Mouse (Mus musculus) spleen, adult 2 months (tissue): ENCODE results near the gene Chn2. TPM values are rescaled to one million over a fixed set of nuclear protein-coding genes. Genes with fewer than 3 reads are reported as not detected.
A peak's percentile ranks its signal among the peaks of the same experiment; 100 is the strongest.

Source experiments
- DNase-seq, 2 experiments: peaks; one replicate each; pipeline versions ENCODE4 v3.0.0 to v3.0.0-alpha.2; 2012 to 2021; ENCODE audit warnings: low spot score in 2 of 2, low read depth in 1 of 2
- H3K27ac ChIP-seq: fragments of 200-500 bp; 2 replicates; pipeline ENCODE4 v1.5.1; 2012; ENCODE audit warnings: low read length, inconsistent platforms; ENCODE audit not compliant: insufficient read depth
- H3K27me3 ChIP-seq: fragments of 200-500 bp; 2 replicates; pipeline ENCODE4 v1.6.1; 2012; ENCODE audit warnings: mild to moderate bottlenecking, moderate library complexity, low read length, inconsistent platforms; ENCODE audit not compliant: control insufficient read depth, insufficient read depth
- H3K36me3 ChIP-seq: fragments of 200-500 bp; 2 replicates; pipeline ENCODE4 v1.6.1; 2012; ENCODE audit warnings: mild to moderate bottlenecking, low read length, inconsistent platforms; ENCODE audit not compliant: control insufficient read depth, insufficient read depth
- H3K4me1 ChIP-seq: fragments of 200-500 bp; 2 replicates; pipeline ENCODE4 v1.6.1; 2011; ENCODE audit warnings: inconsistent platforms; ENCODE audit not compliant: control insufficient read depth, insufficient read depth, insufficient read length
- H3K4me3 ChIP-seq: fragments of 200-500 bp; 2 replicates; pipeline ENCODE4 v1.5.1; 2011; ENCODE audit warnings: mild to moderate bottlenecking, inconsistent platforms; ENCODE audit not compliant: insufficient read depth, insufficient read length; ENCODE audit errors: extremely low read depth
- CTCF ChIP-seq: fragments of 200-500 bp; IDR thresholded peaks from 2 replicates; pipeline ENCODE4 v1.5.1; 2011; ENCODE audit warnings: mild to moderate bottlenecking, inconsistent platforms; ENCODE audit not compliant: insufficient read depth, insufficient read length, insufficient replicate concordance; ENCODE audit errors: extremely low read depth
- POLR2A ChIP-seq: fragments of 200-500 bp; IDR thresholded peaks from 2 replicates; pipeline ENCODE4 v1.6.1; 2011; ENCODE audit warnings: low read depth, low read length, inconsistent platforms
- WGBS: fragments of 180-500 bp; shearing (Covaris S2); methylation state at CpG from one replicate; pipeline ENCODE4 v1.1.7; 2018; 5-methylcytosine and 5-hydroxymethylcytosine counted together
- polyA plus RNA-seq: library from polyadenylated mRNA; depleted of rRNA; stranded (reverse); fragments of >200 nt; gene quantifications from 2 replicates; pipeline ENCODE4 v1.2.3, GENCODE M21; 2012

Gene Chn2
- polyA plus RNA-seq, 1 experiment = 8.4 TPM

- no peak overlapping the region for H3K4me3 ChIP-seq
- no peaks in the 10 kb centered on the region for H3K27me3 ChIP-seq
- H3K4me1 ChIP-seq = peaks cover 21% of the 10 kb centered on the region
- no peaks in the 10 kb centered on the region for H3K36me3 ChIP-seq
- DNase-seq = no peak
- 39% methylated on average over 11 of the region's 11 CpGs for WGBS
- peak overlapping the region; percentile 82 for H3K27ac ChIP-seq
- TF ChIP-seq CTCF (no peak), POLR2A (no peak)
These were observed 103.7 kb downstream of the Chn2 start for GRCm38 (mm10) chr6:54142848-54143651.

DNA sequence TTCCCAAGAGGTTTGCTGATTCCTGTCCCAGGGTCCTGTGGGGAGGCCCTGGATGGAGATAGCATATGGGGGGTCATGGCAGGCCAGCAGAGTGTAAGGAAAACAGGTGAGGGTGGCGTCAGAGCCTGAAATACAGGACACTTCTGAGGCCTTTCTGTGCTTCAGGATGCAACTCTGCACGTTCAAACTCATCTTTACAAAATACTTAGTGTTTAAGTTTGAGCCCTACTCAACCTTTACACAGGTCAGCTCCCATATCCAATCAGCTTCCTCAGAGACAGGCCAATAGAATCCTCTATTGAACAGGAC is 104.3 kb downstream of the Chn2 start:
- Histone ChIP-seq H3K4me3 (no peak overlapping the region), H3K4me1 (peaks cover 21% of the 10 kb centered on the region)
- WGBS = 51% methylated on average over 2 of the region's 2 CpGs

GRCm38 (mm10) chr6:54148844-54149526 is 109.6 kb downstream of the Chn2 start:
- Histone ChIP-seq H3K36me3 (no peaks in the 10 kb centered on the region), H3K4me1 (peaks cover 12% of the 10 kb centered on the region), H3K27ac (no peak overlapping the region), H3K4me3 (no peak overlapping the region), H3K27me3 (no peaks in the 10 kb centered on the region)
- WGBS = 78% methylated on average over 6 of the region's 6 CpGs
- DNase-seq = no peak
- TF ChIP-seq CTCF (no peak), POLR2A (no peak)

More for the DNA sequence above, 104.3 kb downstream of the Chn2 start:
- no peak for DNase-seq
- H3K27ac ChIP-seq = peak overlapping the region; percentile 82
- no peaks in the 10 kb centered on the region for H3K36me3 ChIP-seq
- TF ChIP-seq POLR2A (no peak), CTCF (no peak)
- H3K27me3 ChIP-seq = no peaks in the 10 kb centered on the region

DNA sequence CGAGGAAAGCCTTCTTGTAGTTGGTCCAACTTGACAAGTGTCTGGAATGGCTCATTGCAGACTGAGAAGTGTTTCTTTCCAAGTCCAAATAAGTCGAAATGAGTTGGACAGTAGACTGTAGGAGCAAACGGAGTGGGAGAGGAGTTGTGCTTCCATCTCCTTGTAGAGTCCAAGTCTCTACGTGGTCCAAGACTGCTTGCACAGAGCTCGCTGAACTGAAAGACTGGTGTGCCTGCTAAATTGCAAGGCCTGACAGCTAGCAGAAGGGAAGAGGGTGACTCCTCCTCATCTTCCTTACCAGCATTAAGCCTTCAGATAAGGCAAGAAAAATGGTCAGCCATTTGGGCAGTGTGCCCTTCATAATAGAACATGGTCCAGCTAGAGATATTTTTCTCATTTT is 111.5 kb downstream of the Chn2 start:
- TF ChIP-seq POLR2A (no peak), CTCF (no peak)
- WGBS = 85% methylated on average over 5 of the region's 5 CpGs
- no peaks in the 10 kb centered on the region for H3K27me3 ChIP-seq

GRCm38 (mm10) chr6:54151443-54152241 is 112.3 kb downstream of the Chn2 start:
- 46% methylated on average over 7 of the region's 7 CpGs for WGBS
- no peak for DNase-seq

More for the DNA sequence above, 111.5 kb downstream of the Chn2 start:
- Histone ChIP-seq H3K36me3 (no peaks in the 10 kb centered on the region), H3K4me1 (peaks cover 10% of the 10 kb centered on the region), H3K4me3 (no peak overlapping the region), H3K27ac (no peak overlapping the region)
- no peak for DNase-seq

GRCm38 (mm10) chr6:54157097-54157496 is 117.7 kb downstream of the Chn2 start:
- no peak for DNase-seq
- no peaks in the 10 kb centered on the region for H3K27me3 ChIP-seq
- no peaks in the 10 kb centered on the region for H3K36me3 ChIP-seq
- H3K27ac ChIP-seq = no peak overlapping the region
- TF ChIP-seq CTCF (no peak), POLR2A (no peak)
- WGBS = 95% methylated on average over 2 of the region's 2 CpGs
- H3K4me1 ChIP-seq = peaks cover 5% of the 10 kb centered on the region
- H3K4me3 ChIP-seq = no peak overlapping the region

More at GRCm38 (mm10) chr6:54151443-54152241, 112.3 kb downstream of the Chn2 start:
- no peaks in the 10 kb centered on the region for H3K36me3 ChIP-seq
- peaks cover 10% of the 10 kb centered on the region for H3K4me1 ChIP-seq
- H3K27me3 ChIP-seq = no peaks in the 10 kb centered on the region
- no peak overlapping the region for H3K27ac ChIP-seq
- TF ChIP-seq CTCF (no peak), POLR2A (no peak)
- no peak overlapping the region for H3K4me3 ChIP-seq

DNA sequence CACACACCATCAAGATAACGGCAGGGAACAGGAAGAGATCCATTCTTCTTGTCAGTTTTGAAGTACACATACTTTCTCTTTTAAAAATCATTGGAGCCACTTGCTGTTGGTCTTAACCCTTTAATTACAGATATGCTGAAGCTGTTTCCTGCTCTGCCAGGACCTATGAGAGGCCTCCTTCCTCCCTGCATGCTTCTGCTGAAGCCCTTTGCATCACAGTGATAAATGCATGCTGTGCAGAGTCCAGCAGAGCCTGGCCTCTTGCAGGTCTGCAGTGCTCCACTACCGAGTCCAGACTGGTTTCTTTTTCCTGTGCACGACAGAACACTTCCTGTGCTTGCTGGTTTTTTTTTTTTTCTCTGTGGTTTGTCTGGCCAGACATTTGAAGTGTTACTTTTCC is 119.0 kb downstream of the Chn2 start:
- peak in 1 of 2 experiments; percentile 6 for DNase-seq
- no peak overlapping the region for H3K4me3 ChIP-seq
- WGBS = 0% methylated on average over 3 of the region's 3 CpGs
- H3K36me3 ChIP-seq = no peaks in the 10 kb centered on the region
- no peaks in the 10 kb centered on the region for H3K27me3 ChIP-seq
- H3K4me1 ChIP-seq = peaks cover 15% of the 10 kb centered on the region
- no peak overlapping the region for H3K27ac ChIP-seq
- no peak for TF ChIP-seq POLR2A
- TF ChIP-seq CTCF = no peak
